Mouse (Mus musculus): Measurements from ENCODE around the gene Pan3. TPM values are rescaled to one million over a fixed set of nuclear protein-coding genes. Genes with fewer than 3 reads are reported as not detected.

Gene Pan3
- polyA plus RNA-seq, 1 experiment from 2014 or later, result 45.9 TPM

DNA sequence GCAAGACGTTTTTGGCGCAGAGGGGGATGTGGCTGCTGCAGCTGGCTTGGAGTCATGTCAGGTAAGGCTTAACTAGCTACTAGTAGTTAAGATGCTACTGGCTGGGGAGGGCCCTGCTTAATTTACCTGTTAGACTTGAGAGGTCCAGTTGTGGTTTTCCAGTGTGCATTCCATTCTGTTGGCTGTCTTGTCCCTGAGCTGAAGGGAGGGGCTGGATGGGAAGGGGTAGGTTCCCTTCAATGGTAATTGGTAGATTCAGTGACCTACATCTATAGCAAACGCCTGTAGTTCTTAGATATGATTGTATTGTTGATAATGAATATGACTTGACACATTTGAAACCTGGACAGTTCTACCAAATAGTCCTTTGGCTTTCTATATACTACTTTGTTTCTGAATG, 62.5 kb downstream of the Pan3 start:
- H3K27ac ChIP-seq, result peak overlapping the region; percentile 72

DNA sequence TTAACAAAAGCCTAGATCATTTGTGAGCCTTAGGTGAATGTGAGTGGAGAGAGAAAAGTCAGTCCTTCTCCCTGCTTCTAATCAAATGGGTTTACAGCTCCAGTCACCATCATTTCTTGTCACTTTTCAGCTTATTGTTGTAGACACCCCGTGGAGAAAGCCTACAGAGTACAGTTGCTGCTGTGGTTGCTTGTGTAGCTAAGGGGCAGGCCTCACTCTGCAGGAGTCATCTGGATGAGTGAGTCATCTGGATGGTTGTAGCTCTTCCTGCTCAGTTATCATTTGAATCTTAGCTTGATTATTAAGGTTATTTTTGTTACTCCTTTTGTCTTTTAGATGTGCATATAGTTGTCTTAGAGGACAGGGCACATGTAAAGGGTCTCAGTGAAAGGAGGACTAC, 63.2 kb downstream of the Pan3 start:
- H3K27me3 ChIP-seq (replicated peaks), result no peaks in the 10 kb centered on the region
- H3K4me2 ChIP-seq, result peak overlapping the region; percentile 21; the same call in 1 of the 2 replicates
- no peaks in the 10 kb centered on the region for H3K9me3 ChIP-seq (replicated peaks)
- H3K4me3 ChIP-seq, result no peak overlapping the region
- peak; percentile 56; the same call in 1 of the 2 replicates for ATAC-seq
- peaks cover 34% of the 10 kb centered on the region for H3K36me3 ChIP-seq
- 35% methylated on average over 1 of the region's 1 CpGs for WGBS (ENCODE audit: insufficient replicate concordance)
- peaks cover 70% of the 10 kb centered on the region for H3K4me1 ChIP-seq
- H3K27ac ChIP-seq, result peak overlapping the region; percentile 85
- peak overlapping the region; percentile 35; the same call in 1 of the 2 replicates for H3K9ac ChIP-seq

More for the DNA sequence above, 62.5 kb downstream of the Pan3 start:
- Histone ChIP-seq H3K27me3 (replicated peaks) (no peaks in the 10 kb centered on the region), H3K4me1 (peaks cover 69% of the 10 kb centered on the region), H3K36me3 (peaks cover 31% of the 10 kb centered on the region), H3K9me3 (replicated peaks) (no peaks in the 10 kb centered on the region), H3K4me2 (peak overlapping the region; percentile 50), H3K9ac (peak overlapping the region; percentile 17), H3K4me3 (peak overlapping the region; percentile 1; the same call in 1 of the 2 replicates)
- WGBS (ENCODE audit: insufficient replicate concordance), result 53% methylated on average over 3 of the region's 3 CpGs
- ATAC-seq, result peak; percentile 90

DNA sequence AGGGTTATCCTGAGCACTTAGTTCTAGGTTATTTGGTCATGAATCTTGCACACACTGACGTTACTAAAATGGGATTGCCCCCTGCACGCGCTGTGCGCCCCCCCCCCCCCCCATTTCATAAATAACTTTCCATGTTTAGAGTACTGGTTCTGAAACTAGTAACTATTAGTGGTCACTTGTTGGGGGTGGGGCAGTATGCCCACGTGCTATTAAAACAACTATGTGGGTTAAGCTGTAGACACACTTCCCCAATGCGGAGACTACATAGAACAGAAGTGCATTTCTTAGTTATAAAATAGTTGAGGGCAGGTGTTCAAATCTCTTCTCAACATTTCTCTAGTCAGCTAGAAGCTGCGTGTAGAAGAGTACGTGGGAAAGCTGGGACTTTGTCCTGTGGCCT, 63.7 kb downstream of the Pan3 start:
- peaks cover 31% of the 10 kb centered on the region for H3K36me3 ChIP-seq
- peak overlapping the region; percentile 85 for H3K27ac ChIP-seq
- no peaks in the 10 kb centered on the region for H3K27me3 ChIP-seq (replicated peaks)
- 77% methylated on average over 8 of the region's 8 CpGs for WGBS (ENCODE audit: insufficient replicate concordance)
- no peak overlapping the region for H3K9ac ChIP-seq
- no peaks in the 10 kb centered on the region for H3K9me3 ChIP-seq (replicated peaks)
- peaks cover 65% of the 10 kb centered on the region for H3K4me1 ChIP-seq
- H3K4me2 ChIP-seq, result 0 out of 2 replicates have a peak overlapping the region, but pooled peaks have one; percentile 21
- no peak overlapping the region for H3K4me3 ChIP-seq
- ATAC-seq, result no peak

DNA sequence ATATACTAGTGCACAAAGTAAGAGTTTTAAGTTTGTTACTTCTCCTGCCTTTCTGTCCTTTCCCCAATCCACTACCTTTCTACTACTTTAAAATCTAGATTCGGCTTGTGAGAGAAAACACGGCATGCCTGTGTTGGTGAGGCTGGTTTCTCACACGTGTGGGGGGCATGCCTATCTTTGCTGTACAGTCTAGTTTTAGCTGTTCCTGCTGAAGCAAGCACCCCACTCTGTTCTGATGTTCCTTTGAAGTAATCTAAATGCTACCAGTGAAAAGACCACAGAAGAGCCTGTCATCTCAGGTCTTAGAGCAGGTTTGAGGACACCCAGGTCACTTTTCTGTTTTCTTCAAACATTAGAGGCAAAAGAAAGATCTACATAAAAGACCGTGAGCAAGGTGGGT, 64.4 kb downstream of the Pan3 start:
- Histone ChIP-seq H3K36me3 (peaks cover 28% of the 10 kb centered on the region), H3K9me3 (replicated peaks) (no peaks in the 10 kb centered on the region), H3K9ac (no peak overlapping the region), H3K27me3 (replicated peaks) (no peaks in the 10 kb centered on the region), H3K27ac (peak overlapping the region; percentile 71), H3K4me3 (no peak overlapping the region), H3K4me1 (peaks cover 58% of the 10 kb centered on the region), H3K4me2 (peak overlapping the region; percentile 13; the same call in 1 of the 2 replicates)
- 52% methylated on average over 4 of the region's 4 CpGs for WGBS (ENCODE audit: insufficient replicate concordance)
- ATAC-seq, result no peak

DNA sequence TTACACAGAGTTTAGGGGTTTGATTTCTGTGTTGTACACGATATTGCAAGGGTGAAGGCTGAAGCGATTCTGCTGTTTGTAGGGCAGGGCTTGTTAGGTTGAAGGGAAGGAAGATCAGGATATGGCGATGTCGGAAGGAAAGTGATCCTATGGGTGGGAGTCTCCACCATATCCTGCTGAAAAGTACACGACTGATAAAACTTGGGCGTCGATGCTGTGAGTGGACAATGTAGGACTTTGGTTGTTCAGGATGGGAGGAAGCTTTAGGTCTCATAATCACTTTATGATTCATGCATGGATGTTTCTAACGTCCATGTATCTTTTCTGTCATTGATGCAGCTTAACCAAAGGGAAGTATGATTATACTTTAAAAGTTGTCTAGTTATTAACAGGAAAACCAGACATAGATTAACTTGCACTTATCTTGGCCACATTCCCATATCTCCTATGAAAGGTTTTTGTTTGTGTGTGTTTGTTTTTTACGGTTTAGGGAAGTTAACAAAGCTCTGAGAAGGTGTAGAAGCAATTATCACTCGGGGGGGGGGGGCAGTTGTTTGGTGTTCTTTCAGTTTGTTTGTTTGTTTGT, 64.9 kb downstream of the Pan3 start:
- Histone ChIP-seq H3K27ac (peak overlapping the region; percentile 71), H3K36me3 (peaks cover 28% of the 10 kb centered on the region), H3K9me3 (replicated peaks) (no peaks in the 10 kb centered on the region), H3K27me3 (replicated peaks) (no peaks in the 10 kb centered on the region), H3K4me1 (peaks cover 55% of the 10 kb centered on the region), H3K4me3 (no peak overlapping the region), H3K4me2 (peak overlapping the region; percentile 13; the same call in 1 of the 2 replicates), H3K9ac (no peak overlapping the region)
- WGBS (ENCODE audit: insufficient replicate concordance), result 42% methylated on average over 10 of the region's 10 CpGs
- peak; percentile 25; the same call in 1 of the 2 replicates for ATAC-seq

DNA sequence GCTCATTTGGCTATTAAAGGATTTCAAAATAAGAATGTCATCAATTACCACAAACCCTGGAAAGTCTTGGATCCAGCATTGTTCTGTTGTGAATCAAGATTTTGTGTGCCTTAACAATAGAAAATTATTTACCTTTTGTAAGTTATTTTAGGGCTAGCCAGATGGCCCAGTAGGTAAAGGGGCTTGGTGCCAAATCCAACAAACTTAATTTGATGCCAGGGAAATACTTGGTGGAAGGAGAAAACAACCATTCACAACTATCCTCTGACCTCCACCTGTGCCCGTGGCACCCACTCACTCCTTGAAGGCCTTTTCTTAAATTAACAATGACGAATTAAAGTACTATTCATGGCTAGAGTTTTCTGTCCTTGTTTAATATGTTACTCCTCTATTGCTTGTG, 66.0 kb downstream of the Pan3 start:
- WGBS (ENCODE audit: insufficient replicate concordance), result 82% methylated on average over 2 of the region's 2 CpGs

DNA sequence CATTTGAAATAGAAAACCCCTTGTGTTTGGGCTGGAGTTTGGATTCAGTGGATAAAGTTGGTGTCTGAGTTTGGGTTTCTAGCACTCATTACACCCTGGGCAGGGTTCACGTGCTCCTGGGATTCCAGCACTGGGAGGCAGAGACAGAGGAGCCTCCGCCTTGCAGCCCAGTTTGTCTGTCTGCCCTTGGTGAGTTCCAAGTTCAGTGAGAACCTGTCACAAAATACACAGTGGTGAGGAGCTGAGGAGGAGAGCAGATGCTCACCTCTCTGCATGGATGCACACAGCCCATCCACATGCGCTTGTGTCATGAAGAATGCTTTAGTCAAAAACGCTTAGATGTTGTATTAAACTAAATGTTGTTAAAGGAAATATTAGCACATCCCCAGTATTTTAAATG, 67.0 kb downstream of the Pan3 start:
- ATAC-seq, result no peak
- Histone ChIP-seq H3K4me3 (no peak overlapping the region), H3K9ac (no peak overlapping the region), H3K4me2 (no peak overlapping the region), H3K36me3 (peaks cover 37% of the 10 kb centered on the region), H3K4me1 (peaks cover 42% of the 10 kb centered on the region), H3K27ac (no peak overlapping the region), H3K27me3 (replicated peaks) (no peaks in the 10 kb centered on the region), H3K9me3 (replicated peaks) (no peaks in the 10 kb centered on the region)
- 82% methylated on average over 4 of the region's 4 CpGs for WGBS (ENCODE audit: insufficient replicate concordance)

More for the DNA sequence above, 66.0 kb downstream of the Pan3 start:
- Histone ChIP-seq H3K36me3 (peaks cover 32% of the 10 kb centered on the region), H3K4me3 (no peak overlapping the region), H3K27ac (no peak overlapping the region), H3K4me2 (no peak overlapping the region), H3K27me3 (replicated peaks) (no peaks in the 10 kb centered on the region), H3K4me1 (peaks cover 48% of the 10 kb centered on the region), H3K9me3 (replicated peaks) (no peaks in the 10 kb centered on the region), H3K9ac (no peak overlapping the region)
- ATAC-seq, result no peak

DNA sequence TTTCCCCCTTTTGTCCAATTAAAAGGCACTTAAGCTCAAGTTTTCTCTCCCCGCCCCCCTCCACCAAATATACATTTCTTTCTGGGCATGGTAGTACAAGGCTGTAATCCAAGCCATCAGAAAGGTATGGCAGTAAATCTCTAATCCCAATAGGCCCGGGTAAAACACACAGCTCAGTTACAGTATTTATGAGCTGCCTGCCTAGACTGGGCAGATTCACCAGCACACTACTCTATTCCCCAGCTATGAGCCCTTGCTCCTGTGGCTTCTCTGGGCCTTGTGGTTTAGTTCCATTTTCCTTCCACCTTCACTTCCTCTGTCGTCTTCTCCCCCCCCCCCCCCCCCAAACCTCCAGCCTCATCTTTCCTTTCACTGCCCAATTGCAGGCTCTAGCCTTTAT, 67.8 kb downstream of the Pan3 start:
- no peak overlapping the region for H3K9ac ChIP-seq

DNA sequence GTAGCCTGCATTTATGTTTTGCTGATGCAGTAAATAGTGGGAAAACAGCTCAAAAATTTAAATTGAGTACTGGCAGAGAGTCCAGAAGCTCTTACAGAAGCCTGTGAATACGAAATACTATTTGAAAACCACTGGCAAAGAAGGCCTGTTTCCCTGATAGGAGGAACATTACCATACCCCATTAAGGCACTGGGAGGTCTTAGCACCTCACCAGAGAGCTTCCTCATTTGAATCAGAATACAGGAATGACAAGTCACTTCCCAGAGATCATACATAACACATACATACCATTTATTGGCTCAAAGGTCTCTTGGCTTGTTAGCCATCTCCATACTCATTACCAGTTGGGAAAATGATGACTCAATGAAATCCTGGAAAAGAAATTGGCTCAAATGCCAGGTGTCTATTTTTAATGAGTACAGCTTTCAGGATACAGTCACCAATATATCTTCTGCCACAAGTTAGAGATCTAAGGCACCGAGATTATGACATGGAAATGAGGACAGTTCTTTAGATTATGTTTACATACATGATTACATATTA, 71.6 kb downstream of the Pan3 start:
- Histone ChIP-seq H3K4me3 (no peak overlapping the region), H3K4me1 (peaks cover 5% of the 10 kb centered on the region; the same call in 1 of the 2 replicates), H3K27me3 (replicated peaks) (no peaks in the 10 kb centered on the region), H3K9ac (no peak overlapping the region), H3K36me3 (peaks cover 40% of the 10 kb centered on the region), H3K9me3 (replicated peaks) (no peaks in the 10 kb centered on the region), H3K27ac (no peak overlapping the region), H3K4me2 (no peak overlapping the region)
- ATAC-seq, result no peak
- WGBS (ENCODE audit: insufficient replicate concordance), result 85% methylated on average over 2 of the region's 2 CpGs

More for the DNA sequence above, 67.8 kb downstream of the Pan3 start:
- no peak for ATAC-seq
- Histone ChIP-seq H3K27me3 (replicated peaks) (no peaks in the 10 kb centered on the region), H3K4me2 (no peak overlapping the region), H3K36me3 (peaks cover 41% of the 10 kb centered on the region), H3K4me1 (peaks cover 35% of the 10 kb centered on the region), H3K4me3 (no peak overlapping the region), H3K9me3 (replicated peaks) (no peaks in the 10 kb centered on the region), H3K27ac (no peak overlapping the region)
- WGBS (ENCODE audit: insufficient replicate concordance), result 63% methylated on average over 2 of the region's 3 CpGs

DNA sequence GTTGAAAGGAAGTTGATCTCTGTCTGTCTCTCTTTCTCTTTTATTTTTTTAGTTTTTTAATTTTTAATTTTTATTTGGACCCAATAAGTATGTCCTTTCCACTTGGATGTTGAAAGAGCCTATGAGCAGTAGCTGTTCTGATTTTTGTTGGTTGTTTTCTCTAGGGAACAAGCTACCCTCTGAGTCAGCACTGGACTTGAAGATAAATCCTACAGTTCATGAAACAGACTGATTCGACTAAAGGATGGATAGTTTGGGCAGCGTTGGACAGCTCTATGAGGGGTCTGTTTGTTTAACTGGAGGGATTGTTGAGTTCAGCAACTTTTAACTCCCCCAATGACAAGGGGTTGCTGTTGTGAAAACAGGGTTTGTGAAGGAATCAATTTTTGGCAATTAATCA, 73.0 kb downstream of the Pan3 start:
- Histone ChIP-seq H3K9ac (no peak overlapping the region), H3K4me3 (no peak overlapping the region), H3K4me1 (peaks cover 2% of the 10 kb centered on the region; the same call in 1 of the 2 replicates), H3K36me3 (peaks cover 33% of the 10 kb centered on the region), H3K27me3 (replicated peaks) (no peaks in the 10 kb centered on the region), H3K9me3 (replicated peaks) (no peaks in the 10 kb centered on the region), H3K4me2 (no peak overlapping the region), H3K27ac (no peak overlapping the region)
- no peak for ATAC-seq
- WGBS (ENCODE audit: insufficient replicate concordance), result 78% methylated on average over 2 of the region's 2 CpGs

DNA sequence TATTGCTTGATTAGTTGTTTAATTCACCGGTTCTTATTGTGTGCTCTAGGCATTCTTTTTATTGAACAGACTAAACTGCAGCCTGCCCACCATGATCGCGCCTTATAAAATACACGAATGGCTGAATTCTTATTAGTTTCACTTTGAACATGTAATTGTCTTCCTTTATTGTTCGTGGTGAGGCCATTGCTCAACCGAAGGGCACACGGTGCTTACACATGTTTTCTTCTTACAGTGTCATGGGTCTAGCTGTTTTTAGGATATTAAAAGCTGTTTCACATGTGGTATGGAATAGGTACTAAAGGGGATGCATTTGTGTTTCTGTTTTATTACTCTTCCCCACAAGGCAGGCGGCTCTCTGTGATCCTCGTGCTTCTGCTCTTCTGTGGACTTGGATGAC, 81.4 kb downstream of the Pan3 start:
- peaks cover 17% of the 10 kb centered on the region for H3K36me3 ChIP-seq
- H3K27ac ChIP-seq, result no peak overlapping the region
- 85% methylated on average over 9 of the region's 9 CpGs for WGBS (ENCODE audit: insufficient replicate concordance)
- no peaks in the 10 kb centered on the region for H3K9me3 ChIP-seq (replicated peaks)
- no peaks in the 10 kb centered on the region for H3K27me3 ChIP-seq (replicated peaks)
- no peak overlapping the region for H3K4me2 ChIP-seq
- ATAC-seq, result no peak
- H3K4me1 ChIP-seq, result peaks cover 13% of the 10 kb centered on the region
- H3K9ac ChIP-seq, result no peak overlapping the region
- no peak overlapping the region for H3K4me3 ChIP-seq

DNA sequence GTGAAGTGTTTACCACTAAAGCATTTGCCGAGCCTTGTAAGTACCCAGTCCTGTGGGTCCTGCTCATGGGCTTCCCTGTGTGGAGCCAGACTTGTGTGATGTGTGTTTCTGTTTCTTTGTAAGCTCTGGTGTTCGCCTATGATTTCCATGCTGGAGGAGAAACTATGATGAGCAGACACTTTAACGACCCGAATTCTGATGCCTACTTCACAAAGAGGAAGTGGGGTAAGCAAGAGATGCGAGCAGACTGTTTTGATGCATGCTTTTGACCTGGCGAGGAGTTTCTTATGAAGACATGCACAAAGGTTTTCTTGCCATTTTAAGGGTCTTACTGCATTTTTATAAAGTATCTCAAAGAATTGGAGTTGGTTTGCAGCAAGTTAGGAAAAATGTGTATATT, 97.0 kb downstream of the Pan3 start:
- H3K27ac ChIP-seq, result no peak overlapping the region
- H3K9me3 ChIP-seq (replicated peaks), result no peaks in the 10 kb centered on the region
- no peak overlapping the region for H3K4me2 ChIP-seq
- no peak for ATAC-seq
- H3K27me3 ChIP-seq (replicated peaks), result no peaks in the 10 kb centered on the region
- H3K9ac ChIP-seq, result no peak overlapping the region
- H3K4me3 ChIP-seq, result no peak overlapping the region
- H3K4me1 ChIP-seq, result no peaks in the 10 kb centered on the region
- 47% methylated on average over 6 of the region's 6 CpGs for WGBS (ENCODE audit: insufficient replicate concordance)
- H3K36me3 ChIP-seq, result peaks cover 77% of the 10 kb centered on the region
